Mouse (Mus musculus) limb, embryonic 15.5 days (tissue): ENCODE data around the gene Mfap5. TPM values are rescaled to one million over a fixed set of nuclear protein-coding genes. Genes with fewer than 3 reads are reported as not detected.
"Not testable (repeated sequence)": the region's sequence is repeated elsewhere in the genome, so short reads cannot be mapped to it uniquely, and the experiment has no call there.

ENCODE experiments used
- ATAC-seq: fragments of 200-750 bp; cut with Nextera tagmentation; 2 replicates; pipeline ENCODE4 v1.8.0; 2017; ENCODE audit warnings: low read depth, moderate TSS enrichment; ENCODE audit not compliant: insufficient number of reproducible peaks, low FRiP score, low TSS enrichment
- H3K27ac ChIP-seq: fragments of 300-500 bp; sonication (generic); 2 replicates; pipeline ENCODE4 v1.5.1; 2015; ENCODE audit warnings: moderate library complexity, mild to moderate bottlenecking, inconsistent platforms
- H3K27me3 ChIP-seq: fragments of 300-500 bp; sonication (generic); 2 replicates; pipeline ENCODE4 v1.6.1; 2015; ENCODE audit warnings: inconsistent platforms
- H3K36me3 ChIP-seq: fragments of 300-500 bp; sonication (generic); 2 replicates; pipeline ENCODE4 v1.6.1; 2015; ENCODE audit warnings: inconsistent platforms
- H3K4me1 ChIP-seq: fragments of 300-500 bp; sonication (generic); 2 replicates; pipeline ENCODE4 v1.6.1; 2015; ENCODE audit warnings: inconsistent platforms
- H3K4me2 ChIP-seq: fragments of 300-500 bp; sonication (generic); 2 replicates; pipeline ENCODE4 v1.6.1; 2015; ENCODE audit warnings: mild to moderate bottlenecking, inconsistent platforms
- H3K4me3 ChIP-seq: fragments of 300-500 bp; sonication (generic); 2 replicates; pipeline ENCODE4 v1.5.1; 2015; ENCODE audit warnings: mild to moderate bottlenecking, inconsistent platforms
- H3K9ac ChIP-seq: fragments of 300-500 bp; sonication (generic); 2 replicates; pipeline ENCODE4 v1.6.1; 2015; ENCODE audit warnings: inconsistent platforms
- H3K9me3 ChIP-seq: fragments of 300-500 bp; sonication (generic); 2 replicates; pipeline ENCODE4 v1.6.1; 2016; ENCODE audit warnings: inconsistent platforms
- WGBS: fragments of 180-500 bp; shearing (Covaris S2); methylation state at CpG from one replicate; pipeline ENCODE4 v1.1.7; 2015; 5-methylcytosine and 5-hydroxymethylcytosine counted together
- polyA plus RNA-seq: library from polyadenylated mRNA; unstranded; fragments of >200 nt; fragmentation: Nextera tagmentation; extraction: Ambion mirVana; gene quantifications from 2 replicates; pipeline ENCODE4 v1.2.1, GENCODE M21; 2015

The Mfap5 gene
- polyA plus RNA-seq, 1 experiment from 2014 or later: 63.6 TPM

GRCm38 (mm10) chr6:122569113-122569512 is 63.5 kb downstream of the Mfap5 start:
- no peak for ATAC-seq

GRCm38 (mm10) chr6:122569762-122570161 is 64.1 kb downstream of the Mfap5 start:
- no peak for ATAC-seq
- WGBS: 46% methylated on average over 1 of the region's 1 CpGs
- H3K4me2 ChIP-seq: no peak overlapping the region
- no peaks in the 10 kb centered on the region for H3K9me3 ChIP-seq
- H3K27ac ChIP-seq: no peak overlapping the region
- H3K27me3 ChIP-seq: no peaks in the 10 kb centered on the region
- H3K4me3 ChIP-seq: no peak overlapping the region
- no peaks in the 10 kb centered on the region for H3K4me1 ChIP-seq
- H3K9ac ChIP-seq: no peak overlapping the region
- no peaks in the 10 kb centered on the region for H3K36me3 ChIP-seq

More at GRCm38 (mm10) chr6:122569113-122569512, 63.5 kb downstream of the Mfap5 start:
- WGBS: 63% methylated on average over 5 of the region's 5 CpGs
- Histone ChIP-seq H3K9me3 (no peaks in the 10 kb centered on the region), H3K36me3 (no peaks in the 10 kb centered on the region), H3K27ac (no peak overlapping the region), H3K27me3 (no peaks in the 10 kb centered on the region), H3K4me3 (no peak overlapping the region), H3K4me2 (no peak overlapping the region), H3K4me1 (no peaks in the 10 kb centered on the region), H3K9ac (no peak overlapping the region)

GRCm38 (mm10) chr6:122570695-122571616 is 65.3 kb downstream of the Mfap5 start:
- Histone ChIP-seq H3K27me3 (no peaks in the 10 kb centered on the region), H3K9me3 (no peaks in the 10 kb centered on the region), H3K4me1 (no peaks in the 10 kb centered on the region), H3K9ac (no peak overlapping the region), H3K27ac (no peak overlapping the region), H3K4me2 (no peak overlapping the region), H3K4me3 (no peak overlapping the region), H3K36me3 (no peaks in the 10 kb centered on the region)
- no peak for ATAC-seq
- 48% methylated on average over 8 of the region's 8 CpGs for WGBS

GRCm38 (mm10) chr6:122571617-122571959 is 65.9 kb downstream of the Mfap5 start:
- no peak for ATAC-seq
- no peaks in the 10 kb centered on the region for H3K27me3 ChIP-seq
- no peaks in the 10 kb centered on the region for H3K4me1 ChIP-seq
- WGBS: 88% methylated on average over 3 of the region's 3 CpGs
- no peak overlapping the region for H3K9ac ChIP-seq
- H3K9me3 ChIP-seq: no peaks in the 10 kb centered on the region
- H3K4me3 ChIP-seq: no peak overlapping the region
- no peak overlapping the region for H3K4me2 ChIP-seq
- no peaks in the 10 kb centered on the region for H3K36me3 ChIP-seq
- no peak overlapping the region for H3K27ac ChIP-seq

GRCm38 (mm10) chr6:122575037-122575436 is 69.4 kb downstream of the Mfap5 start:
- WGBS: 71% methylated on average over 1 of the region's 1 CpGs
- H3K9ac ChIP-seq, H3K27me3 ChIP-seq, H3K9me3 ChIP-seq, H3K4me1 ChIP-seq, H3K36me3 ChIP-seq, H3K4me2 ChIP-seq, ATAC-seq, H3K4me3 ChIP-seq, H3K27ac ChIP-seq: not testable (repeated sequence)

- WGBS: 90% methylated on average over 3 of the region's 3 CpGs
- Histone ChIP-seq H3K27ac (no peak overlapping the region), H3K27me3 (no peaks in the 10 kb centered on the region), H3K4me1 (no peaks in the 10 kb centered on the region), H3K36me3 (no peaks in the 10 kb centered on the region), H3K4me3 (no peak overlapping the region), H3K9me3 (no peaks in the 10 kb centered on the region), H3K9ac (no peak overlapping the region), H3K4me2 (no peak overlapping the region)
- ATAC-seq: no peak
Measured at GRCm38 (mm10) chr6:122577030-122577429, 71.4 kb downstream of the Mfap5 start.

Other genes with a start within 250 kb of the Mfap5 start
- 0.14 and 0.16 TPM in 2 replicates for gene Klrg1, start 223.0 kb upstream of the Mfap5 start, polyA plus RNA-seq
- gene M6pr, start 197.1 kb upstream of the Mfap5 start, polyA plus RNA-seq: 92.4 and 93.2 TPM in 2 replicates
- gene Phc1, start 165.3 kb upstream of the Mfap5 start, polyA plus RNA-seq: 15.7 and 16.8 TPM in 2 replicates
- 9.3 and 11.6 TPM in 2 replicates for gene Rimklb, start 7.1 kb upstream of the Mfap5 start, polyA plus RNA-seq
- gene Aicda, start 48.0 kb downstream of the Mfap5 start, polyA plus RNA-seq: 0.18 and 0.19 TPM in 2 replicates
- 4.0 and 4.5 TPM in 2 replicates for gene Apobec1, start 96.6 kb downstream of the Mfap5 start, polyA plus RNA-seq
- gene Gdf3, start 104.2 kb downstream of the Mfap5 start, polyA plus RNA-seq: 0.24 and 0.27 TPM in 2 replicates
- not detected in 2 replicates for gene Dppa3, start 120.6 kb downstream of the Mfap5 start, polyA plus RNA-seq
- 0.17 and 0.20 TPM in 2 replicates for gene Nanog, start 201.6 kb downstream of the Mfap5 start, polyA plus RNA-seq